Mouse (Mus musculus): ENCODE results near the gene Snx29. TPM values are rescaled to one million over a fixed set of nuclear protein-coding genes. Genes with fewer than 3 reads are reported as not detected.
A peak's percentile ranks its signal among the peaks of the same experiment; 100 is the strongest.
"Not testable (repeated sequence)": the region's sequence is repeated elsewhere in the genome, so short reads cannot be mapped to it uniquely, and the experiment has no call there.

Snx29 gene
- polyA plus RNA-seq (2016; fragmentation: Nextera tagmentation; extraction: Ambion mirVana) = 16.0 and 19.6 TPM in 2 replicates

- WGBS = 5% methylated on average over 61 of the region's 61 CpGs
Measured at GRCm38 (mm10) chr16:11322409-11323323, at the start of gene Snx29. Snx29 (plus strand) TSS chr16:11322908.

GRCm38 (mm10) chr16:11276888-11277287 lies 45.8 kb upstream of the Snx29 start:
- Histone ChIP-seq H3K36me3 (no peaks in the 10 kb centered on the region), H3K27me3 (no peaks in the 10 kb centered on the region), H3K9me3 (no peaks in the 10 kb centered on the region), H3K4me3 (no peak overlapping the region), H3K4me2 (replicated peaks) (no peak overlapping the region), H3K9ac (no peak overlapping the region), H3K4me1 (no peaks in the 10 kb centered on the region), H3K27ac (no peak overlapping the region)
- ATAC-seq (ENCODE audit: insufficient number of reproducible peaks, insufficient read depth, low FRiP score, low TSS enrichment) = no peak
- WGBS = 44% methylated on average over 3 of the region's 3 CpGs

More at GRCm38 (mm10) chr16:11322409-11323323, at the start of gene Snx29:
- Histone ChIP-seq H3K9ac (peak within 1 kb of the TSS; percentile 87), H3K27ac (peak within 1 kb of the TSS; percentile 76), H3K27me3 (no peaks in the 10 kb centered on the region), H3K9me3 (no peaks in the 10 kb centered on the region), H3K4me3 (peak within 1 kb of the TSS; percentile 83), H3K4me2 (replicated peaks) (peak within 1 kb of the TSS; percentile 87), H3K4me1 (peaks cover 10% of the 10 kb centered on the region), H3K36me3 (no peaks in the 10 kb centered on the region)
- peak; percentile 95 for ATAC-seq (ENCODE audit: insufficient number of reproducible peaks, insufficient read depth, low FRiP score, low TSS enrichment)

GRCm38 (mm10) chr16:11278778-11279177 lies 43.9 kb upstream of the Snx29 start:
- Histone ChIP-seq H3K36me3 (no peaks in the 10 kb centered on the region), H3K9me3 (no peaks in the 10 kb centered on the region), H3K4me1 (no peaks in the 10 kb centered on the region), H3K27me3 (no peaks in the 10 kb centered on the region), H3K4me2 (replicated peaks) (no peak overlapping the region), H3K4me3 (no peak overlapping the region), H3K27ac (no peak overlapping the region), H3K9ac (no peak overlapping the region)
- no peak for ATAC-seq (ENCODE audit: insufficient number of reproducible peaks, insufficient read depth, low FRiP score, low TSS enrichment)
- WGBS = 72% methylated on average over 6 of the region's 6 CpGs

- no peak for ATAC-seq (ENCODE audit: insufficient number of reproducible peaks, insufficient read depth, low FRiP score, low TSS enrichment)
- H3K4me2 ChIP-seq (replicated peaks) = no peak overlapping the region
- H3K27me3 ChIP-seq = no peaks in the 10 kb centered on the region
- no peak overlapping the region for H3K9ac ChIP-seq
- H3K4me1 ChIP-seq = no peaks in the 10 kb centered on the region
- H3K4me3 ChIP-seq = no peak overlapping the region
- WGBS = 80% methylated on average over 5 of the region's 5 CpGs
- no peaks in the 10 kb centered on the region for H3K9me3 ChIP-seq
- no peak overlapping the region for H3K27ac ChIP-seq
- no peaks in the 10 kb centered on the region for H3K36me3 ChIP-seq
Measured at GRCm38 (mm10) chr16:11282655-11283232, 40.0 kb upstream of the Snx29 start.

- Histone ChIP-seq H3K4me3 (no peak overlapping the region), H3K27ac (no peak overlapping the region), H3K4me2 (replicated peaks) (no peak overlapping the region), H3K36me3 (no peaks in the 10 kb centered on the region), H3K9me3 (no peaks in the 10 kb centered on the region), H3K4me1 (no peaks in the 10 kb centered on the region), H3K9ac (no peak overlapping the region), H3K27me3 (no peaks in the 10 kb centered on the region)
- no peak for ATAC-seq (ENCODE audit: insufficient number of reproducible peaks, insufficient read depth, low FRiP score, low TSS enrichment)
- 81% methylated on average over 2 of the region's 2 CpGs for WGBS
Measured at GRCm38 (mm10) chr16:11284881-11285280, 37.8 kb upstream of the Snx29 start.

GRCm38 (mm10) chr16:11285949-11286348 lies 36.8 kb upstream of the Snx29 start:
- Histone ChIP-seq H3K4me3 (no peak overlapping the region), H3K4me2 (replicated peaks) (no peak overlapping the region), H3K27ac (no peak overlapping the region), H3K9ac (no peak overlapping the region), H3K4me1 (no peaks in the 10 kb centered on the region), H3K36me3 (no peaks in the 10 kb centered on the region), H3K9me3 (no peaks in the 10 kb centered on the region), H3K27me3 (no peaks in the 10 kb centered on the region)
- 84% methylated on average over 2 of the region's 2 CpGs for WGBS
- ATAC-seq (ENCODE audit: insufficient number of reproducible peaks, insufficient read depth, low FRiP score, low TSS enrichment) = no peak

GRCm38 (mm10) chr16:11288873-11289272 lies 33.8 kb upstream of the Snx29 start:
- not testable (repeated sequence) for H3K36me3 ChIP-seq; H3K27me3 ChIP-seq; H3K4me3 ChIP-seq; H3K9me3 ChIP-seq; ATAC-seq (ENCODE audit: insufficient number of reproducible peaks, insufficient read depth, low FRiP score, low TSS enrichment); H3K4me2 ChIP-seq (replicated peaks); H3K4me1 ChIP-seq; H3K27ac ChIP-seq; H3K9ac ChIP-seq
- 89% methylated on average over 8 of the region's 8 CpGs for WGBS

GRCm38 (mm10) chr16:11295583-11295982 lies 27.1 kb upstream of the Snx29 start:
- not testable (repeated sequence) for ATAC-seq (ENCODE audit: insufficient number of reproducible peaks, insufficient read depth, low FRiP score, low TSS enrichment); H3K9me3 ChIP-seq; H3K27me3 ChIP-seq; H3K9ac ChIP-seq; H3K4me3 ChIP-seq; H3K4me1 ChIP-seq; H3K27ac ChIP-seq; H3K36me3 ChIP-seq; H3K4me2 ChIP-seq (replicated peaks)
- WGBS = 80% methylated on average over 4 of the region's 4 CpGs

GRCm38 (mm10) chr16:11297700-11298099 lies 25.0 kb upstream of the Snx29 start:
- H3K36me3 ChIP-seq; H3K27me3 ChIP-seq; H3K4me3 ChIP-seq; H3K27ac ChIP-seq; H3K4me1 ChIP-seq; H3K4me2 ChIP-seq (replicated peaks); H3K9me3 ChIP-seq; ATAC-seq (ENCODE audit: insufficient number of reproducible peaks, insufficient read depth, low FRiP score, low TSS enrichment); H3K9ac ChIP-seq: not testable (repeated sequence)
- 59% methylated on average over 1 of the region's 1 CpGs for WGBS

- Histone ChIP-seq H3K36me3 (no peaks in the 10 kb centered on the region), H3K4me2 (replicated peaks) (no peak overlapping the region), H3K9ac (no peak overlapping the region), H3K4me3 (no peak overlapping the region), H3K27me3 (no peaks in the 10 kb centered on the region), H3K9me3 (no peaks in the 10 kb centered on the region), H3K27ac (no peak overlapping the region), H3K4me1 (no peaks in the 10 kb centered on the region)
- no peak for ATAC-seq (ENCODE audit: insufficient number of reproducible peaks, insufficient read depth, low FRiP score, low TSS enrichment)
Measured at GRCm38 (mm10) chr16:11303741-11304140, 19.0 kb upstream of the Snx29 start.

GRCm38 (mm10) chr16:11305531-11305930 lies 17.2 kb upstream of the Snx29 start:
- H3K4me3 ChIP-seq = no peak overlapping the region
- H3K4me2 ChIP-seq (replicated peaks) = no peak overlapping the region
- H3K9me3 ChIP-seq = no peaks in the 10 kb centered on the region
- H3K27me3 ChIP-seq = no peaks in the 10 kb centered on the region
- 84% methylated on average over 2 of the region's 2 CpGs for WGBS
- no peak for ATAC-seq (ENCODE audit: insufficient number of reproducible peaks, insufficient read depth, low FRiP score, low TSS enrichment)
- no peaks in the 10 kb centered on the region for H3K36me3 ChIP-seq
- no peak overlapping the region for H3K9ac ChIP-seq
- no peaks in the 10 kb centered on the region for H3K4me1 ChIP-seq
- H3K27ac ChIP-seq = no peak overlapping the region

- Histone ChIP-seq H3K9me3 (no peaks in the 10 kb centered on the region), H3K9ac (no peak within 1 kb of the TSS), H3K27ac (no peak within 1 kb of the TSS), H3K4me1 (peaks cover 6% of the 10 kb centered on the region; the same call in 1 of the 2 replicates), H3K36me3 (no peaks in the 10 kb centered on the region), H3K4me2 (replicated peaks) (no peak within 1 kb of the TSS), H3K4me3 (no peak within 1 kb of the TSS), H3K27me3 (no peaks in the 10 kb centered on the region)
- ATAC-seq (ENCODE audit: insufficient number of reproducible peaks, insufficient read depth, low FRiP score, low TSS enrichment) = no peak
- WGBS = 69% methylated on average over 7 of the region's 7 CpGs
Measured at GRCm38 (mm10) chr16:11313512-11313911, 9.2 kb upstream of the Snx29 start, which contains the start of gene Tnfrsf17. Tnfrsf17 (plus strand) TSS chr16:11313812.
